Mouse (Mus musculus): ENCODE measurements at regions not wholly inside any gene's neighbourhood (a gene's known extent, or its start where the extent isn't known, plus 50 kb on each side); places are given as distances from the start of the nearest gene placed in this dataset.

DNA sequence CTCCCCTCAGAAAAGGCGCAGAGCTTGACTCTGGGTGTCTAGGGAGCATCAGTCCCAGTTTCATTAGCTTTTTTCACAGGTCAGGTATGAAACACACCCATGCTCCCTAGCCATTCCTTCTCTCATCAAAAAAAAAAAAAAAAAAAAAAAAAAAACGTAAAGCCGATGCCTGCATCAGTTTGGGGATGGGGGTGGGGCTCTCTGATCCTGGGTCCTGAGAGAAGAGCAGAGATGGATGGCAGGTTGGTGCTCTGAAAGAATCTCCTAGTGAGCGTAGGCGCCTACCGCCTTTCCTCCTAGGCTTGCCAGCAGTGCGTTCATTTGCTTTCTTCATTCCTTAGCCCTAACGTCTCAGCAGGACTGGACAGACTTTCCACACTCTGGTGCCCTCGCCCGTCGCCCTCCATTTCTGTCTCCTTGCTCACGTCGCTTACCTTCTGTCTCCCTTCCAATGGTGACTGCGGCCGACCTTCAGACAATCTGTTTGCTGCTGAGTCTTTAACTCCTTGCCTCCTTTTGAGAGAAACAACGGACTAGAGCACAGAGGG, 267.5 kb downstream of the Agtpbp1 start:
- in situ Hi-C loops (cut with MboI, MseI) = loop anchor here in 1 of 2 experiments (10.0 kb wide), 1 partner anchor 683 kb away; no protein-coding TSS in a partner anchor

DNA sequence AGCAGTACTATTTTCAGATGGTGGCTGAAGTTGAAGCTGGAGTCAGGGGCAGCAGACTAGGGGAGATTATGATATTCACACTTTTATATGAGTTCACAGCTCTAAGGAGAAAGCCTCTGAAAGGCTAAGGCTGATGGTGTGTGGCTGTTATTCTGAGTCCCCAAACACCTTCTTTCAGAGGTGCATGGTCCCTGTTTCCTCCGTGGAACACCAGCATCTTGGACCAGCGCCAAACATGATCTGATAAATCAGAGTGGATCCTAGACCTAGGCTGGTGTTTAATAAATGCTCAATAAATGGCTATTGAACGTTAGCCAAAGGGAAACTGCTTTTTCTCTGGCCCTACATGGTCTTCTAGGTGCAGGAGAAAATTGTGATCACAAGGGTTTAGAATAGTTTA, 269.2 kb downstream of the Agtpbp1 start:
- in situ Hi-C loops (cut with MboI, MseI) = loop anchor here in 1 of 2 experiments (10.0 kb wide), 1 partner anchor 681 kb away; no protein-coding TSS in a partner anchor

DNA sequence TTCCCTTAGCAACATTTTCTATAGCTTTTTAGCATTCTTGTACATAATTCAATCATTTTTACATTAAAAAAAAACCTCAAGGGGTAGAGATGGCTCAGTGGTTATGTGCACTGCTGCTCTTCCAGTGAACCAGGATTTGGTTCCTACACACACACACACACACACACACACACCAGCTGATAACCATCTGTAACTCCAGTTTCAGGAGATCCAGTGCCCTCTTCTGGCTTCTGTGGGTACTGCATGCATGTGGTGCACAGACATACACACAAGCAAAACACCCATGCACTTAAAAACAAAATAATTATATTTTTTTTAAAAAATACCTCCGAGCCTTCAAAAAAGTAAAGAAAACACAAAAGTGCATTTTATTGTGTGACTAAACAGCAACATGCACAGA, 270.6 kb downstream of the Agtpbp1 start:
- in situ Hi-C loops (cut with MboI, MseI) = loop anchor here in 1 of 2 experiments (10.0 kb wide), 1 partner anchor 680 kb away; no protein-coding TSS in a partner anchor

DNA sequence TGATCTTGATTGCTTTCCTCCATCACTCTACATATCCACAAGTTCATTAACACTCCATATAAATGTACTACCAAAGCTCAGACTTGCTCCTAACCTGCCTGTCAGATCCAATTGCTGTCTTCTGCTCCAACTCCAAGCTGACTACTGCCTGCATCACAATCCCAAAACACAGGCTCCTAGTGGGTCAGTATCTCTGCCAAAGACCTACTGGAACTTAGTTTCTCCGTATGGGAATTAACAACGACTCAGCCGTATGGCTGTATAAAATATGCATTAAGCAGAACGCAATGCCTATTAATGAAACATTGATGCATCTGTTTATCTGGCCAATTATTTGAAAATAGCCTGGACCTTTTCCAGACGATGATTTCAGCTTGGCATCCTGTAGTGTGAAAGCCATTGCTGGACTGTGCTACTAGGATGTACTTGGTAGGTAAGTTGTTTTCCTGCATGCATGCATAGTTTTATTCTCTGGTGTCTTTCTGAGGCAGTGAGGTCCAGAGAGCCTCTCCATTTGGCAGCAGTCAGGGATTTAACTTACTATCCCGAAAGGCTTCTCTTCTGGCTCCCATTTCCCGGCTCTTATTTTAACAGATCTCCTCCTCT, 271.2 kb downstream of the Agtpbp1 start:
- in situ Hi-C loops (cut with MboI, MseI) = loop anchor here in 1 of 2 experiments (10.0 kb wide), 1 partner anchor 679 kb away; no protein-coding TSS in a partner anchor

- in situ Hi-C loops (cut with MboI, MseI) = no loop called here
These were observed 292.1 kb downstream of the Agtpbp1 start for GRCm38 (mm10) chr13:59292905-59293304.

DNA sequence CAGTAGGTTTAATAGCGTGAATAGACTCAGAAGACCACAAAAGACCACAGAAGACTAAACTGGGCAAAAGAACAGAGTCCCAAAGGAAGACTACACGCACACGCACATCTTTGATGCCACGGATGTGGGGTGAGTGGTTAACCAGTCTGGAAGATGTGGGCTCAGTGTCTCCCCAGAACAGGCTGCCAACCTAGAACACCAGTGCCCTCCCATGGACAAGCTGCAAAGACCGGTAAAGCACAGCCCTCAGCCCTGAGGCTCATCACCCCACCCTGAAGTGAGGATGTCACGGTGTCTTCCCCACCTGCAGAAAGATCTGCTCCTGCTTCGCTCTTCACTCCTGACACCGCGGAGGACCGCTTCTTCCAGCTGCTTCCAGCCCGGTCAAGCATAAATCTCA, 295.9 kb downstream of the Agtpbp1 start:
- in situ Hi-C loops (cut with MboI, MseI) = loop anchor here in 1 of 2 experiments (10.0 kb wide), 1 partner anchor 264 kb away; no protein-coding TSS in a partner anchor

DNA sequence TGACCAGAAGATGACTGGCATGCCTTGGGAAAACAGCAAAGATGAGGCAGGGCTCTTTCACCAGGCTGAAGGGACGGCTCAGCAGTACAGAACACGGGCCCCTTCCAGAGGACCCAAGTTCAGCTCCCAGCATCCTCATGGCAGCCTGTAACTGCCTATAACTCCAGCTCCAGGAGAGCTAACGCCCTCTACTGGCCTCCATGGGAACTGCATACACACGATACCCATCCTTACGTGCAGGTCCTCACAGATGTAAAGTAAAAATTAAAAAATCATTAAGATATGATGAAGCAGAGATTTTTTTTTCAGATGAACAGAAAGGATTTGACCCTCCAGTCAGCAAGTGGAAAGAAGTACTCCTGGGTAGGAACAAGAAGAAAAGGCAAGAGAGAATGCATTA, 303.8 kb downstream of the Agtpbp1 start:
- in situ Hi-C loops (cut with MboI, MseI) = loop anchor here in 1 of 2 experiments (10.0 kb wide), 1 partner anchor 256 kb away; no protein-coding TSS in a partner anchor

DNA sequence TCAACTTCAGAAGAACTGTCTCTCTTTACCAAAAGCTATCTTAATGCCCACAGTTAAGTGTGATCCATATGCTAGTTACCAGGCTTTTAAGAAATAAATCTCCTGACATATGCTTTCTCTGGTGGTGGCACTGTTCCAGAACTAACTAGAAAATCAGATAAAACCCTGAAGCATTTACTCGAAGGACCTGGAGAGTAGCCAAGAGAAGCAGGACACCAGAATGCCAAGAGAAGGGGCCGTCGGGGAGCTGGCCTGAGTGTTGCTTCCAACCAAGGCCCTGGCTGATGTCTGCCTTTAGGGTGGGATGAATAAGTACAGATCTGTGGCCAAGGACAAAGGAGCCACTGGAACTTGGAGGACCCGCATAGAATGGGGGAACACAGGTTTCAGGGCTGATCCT, 305.9 kb downstream of the Agtpbp1 start:
- in situ Hi-C loops (cut with MboI, MseI) = no loop called here

DNA sequence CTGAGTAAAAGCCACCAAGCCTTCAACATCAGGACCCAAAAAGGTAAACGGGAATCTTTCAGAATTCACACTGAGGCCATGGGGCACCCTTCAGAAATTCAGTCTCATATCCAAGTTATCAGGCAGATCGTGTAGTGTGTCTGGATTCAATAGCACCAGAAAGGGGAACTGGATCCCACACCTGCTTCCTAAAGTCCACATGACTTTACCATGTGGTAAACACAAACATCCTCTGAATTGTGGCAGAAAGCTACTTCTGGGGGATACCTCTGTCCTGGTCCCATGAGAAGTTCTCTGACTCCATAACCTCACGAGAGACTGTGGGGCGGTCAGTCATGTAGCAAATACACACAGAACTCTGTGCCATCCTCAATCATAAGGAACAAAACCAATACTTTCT, 313.4 kb downstream of the Agtpbp1 start:
- in situ Hi-C loops (cut with MboI, MseI) = no loop called here

DNA sequence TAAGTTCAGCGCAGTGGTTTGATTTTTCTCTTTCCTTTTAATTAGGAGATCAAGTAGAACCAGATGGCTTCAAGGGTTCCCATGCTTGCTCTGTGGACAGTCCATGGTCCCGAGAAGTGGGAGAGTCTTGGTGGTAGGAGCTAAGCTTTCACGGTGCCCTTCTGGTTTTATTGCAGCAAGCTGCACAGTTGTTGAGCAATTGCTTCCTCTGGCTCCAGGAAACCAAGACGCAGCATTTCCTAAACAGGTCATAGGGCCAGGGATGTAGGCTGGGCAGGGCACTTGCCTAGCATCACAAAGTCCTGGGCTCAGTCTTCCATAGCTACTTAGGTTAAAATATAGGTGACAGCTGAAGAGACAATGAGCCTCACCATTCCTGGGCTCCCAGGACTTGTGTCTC, 318.2 kb downstream of the Agtpbp1 start:
- in situ Hi-C loops (cut with MboI, MseI) = no loop called here

- in situ Hi-C loops (cut with MboI, MseI) = no loop called here
These were observed 320.9 kb downstream of the Agtpbp1 start for GRCm38 (mm10) chr13:59264126-59264525.

DNA sequence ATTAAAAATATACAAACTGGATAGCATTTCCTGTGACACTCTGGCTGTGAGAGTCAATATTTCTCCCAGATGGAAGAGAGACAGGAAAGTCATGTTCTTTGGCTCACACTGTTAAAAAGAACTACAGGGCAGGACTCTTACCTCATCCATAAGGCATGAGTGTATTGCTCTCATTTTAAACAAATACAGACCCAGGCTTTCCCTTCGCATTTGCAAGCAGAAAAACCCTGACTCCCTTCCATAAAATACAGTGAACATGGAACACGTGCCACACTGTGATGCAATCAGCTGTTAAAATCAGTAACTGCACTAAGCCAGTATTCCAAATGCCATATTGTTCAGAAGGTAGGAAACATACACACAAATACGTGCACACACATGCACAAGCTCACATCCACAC, 323.1 kb downstream of the Agtpbp1 start:
- in situ Hi-C loops (cut with MboI, MseI) = no loop called here

- in situ Hi-C loops (cut with MboI, MseI) = no loop called here
These were observed 329.1 kb downstream of the Agtpbp1 start for GRCm38 (mm10) chr13:59255798-59256435.

- in situ Hi-C loops (cut with MboI, MseI) = no loop called here
These were observed 331.1 kb downstream of the Agtpbp1 start for GRCm38 (mm10) chr13:59253667-59254558.

GRCm38 (mm10) chr13:59251252-59252006, 333.6 kb downstream of the Agtpbp1 start:
- in situ Hi-C loops (cut with MboI, MseI) = no loop called here

DNA sequence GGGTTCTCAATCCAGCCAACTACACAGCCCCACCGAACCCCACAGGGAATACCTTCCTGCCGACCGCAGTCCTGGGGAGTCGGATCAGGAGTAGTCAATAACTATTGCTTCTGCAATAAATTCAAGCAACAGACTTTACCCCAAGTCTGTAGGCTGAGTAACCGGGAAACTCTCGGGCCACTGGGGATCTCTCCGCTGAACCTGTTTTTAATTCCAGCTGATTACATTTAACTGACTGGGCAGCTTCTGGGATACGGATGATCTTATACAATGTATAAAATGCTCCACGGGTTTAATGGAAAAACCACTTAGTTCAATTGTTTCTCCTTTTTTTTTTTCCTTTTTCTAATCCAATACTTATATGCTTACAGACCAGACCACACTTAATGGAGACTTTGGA, 336.6 kb downstream of the Agtpbp1 start:
- in situ Hi-C loops (cut with MboI, MseI) = no loop called here

DNA sequence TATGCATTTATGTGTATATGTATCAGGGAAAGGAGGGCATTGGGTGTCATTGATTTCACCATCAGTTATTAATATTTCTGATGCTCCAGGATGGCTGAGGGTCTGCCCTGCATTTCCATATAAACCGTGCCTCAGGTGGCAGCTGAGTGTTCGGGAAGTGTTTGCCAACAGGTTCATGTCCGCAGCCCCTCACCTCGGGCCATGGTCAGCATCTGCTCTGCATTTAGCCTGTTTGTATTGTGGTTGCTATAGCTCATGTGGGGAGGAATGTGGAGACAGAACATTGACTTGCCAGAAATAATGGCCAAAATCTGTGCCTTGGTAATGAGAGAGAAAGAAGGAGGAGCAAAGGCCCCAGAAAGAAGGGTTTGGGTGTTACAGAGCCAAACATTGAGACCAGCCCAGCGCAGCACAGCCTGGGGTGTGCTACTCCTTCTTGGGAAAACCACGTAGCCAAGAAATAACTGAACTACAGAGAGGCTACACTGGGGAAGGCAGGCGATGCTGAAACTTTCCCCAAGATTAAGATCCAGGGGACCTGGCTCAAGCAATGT, 338.0 kb downstream of the Agtpbp1 start:
- in situ Hi-C loops (cut with MboI, MseI) = no loop called here

- in situ Hi-C loops (cut with MboI, MseI) = no loop called here
These were observed 339.0 kb downstream of the Agtpbp1 start for GRCm38 (mm10) chr13:59246070-59246469.

DNA sequence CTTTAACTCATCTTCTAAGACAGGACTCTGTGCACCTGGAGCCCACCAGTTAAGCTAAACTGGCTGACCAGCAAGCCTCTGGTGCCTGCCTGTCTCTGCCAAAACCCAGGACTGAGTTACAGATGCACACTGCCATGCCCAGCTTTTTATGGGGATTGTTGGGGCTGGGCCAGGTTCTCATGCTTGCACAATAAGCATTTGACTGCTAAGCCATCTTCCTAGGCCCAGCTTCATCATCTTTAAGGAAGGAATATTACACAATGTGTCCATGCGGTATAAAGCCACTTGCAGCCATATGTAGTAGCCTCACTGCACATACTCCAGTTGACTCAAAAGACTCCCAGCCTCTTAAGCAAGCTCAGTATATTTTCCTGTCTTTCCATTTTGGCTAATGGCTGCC, 340.4 kb downstream of the Agtpbp1 start:
- in situ Hi-C loops (cut with MboI, MseI) = no loop called here

DNA sequence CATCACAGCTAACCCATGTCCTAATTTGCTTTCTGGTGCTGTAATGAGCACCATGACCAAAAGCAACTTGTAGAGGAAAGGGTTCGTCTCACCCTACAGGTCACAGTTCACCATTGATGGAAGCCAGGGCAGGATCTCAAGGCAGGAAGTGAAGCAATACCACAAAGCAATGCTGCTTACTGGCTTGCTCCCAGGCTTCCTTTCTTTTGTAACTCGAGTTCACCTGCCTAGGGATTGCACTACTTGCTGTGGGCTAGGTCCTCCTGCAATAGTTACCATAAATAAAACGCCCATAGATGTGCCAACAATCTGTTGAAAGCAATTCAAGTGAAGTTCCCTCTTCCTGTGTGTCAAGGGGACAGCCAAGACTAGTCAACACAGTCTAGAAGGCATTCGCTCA, 342.4 kb downstream of the Agtpbp1 start:
- in situ Hi-C loops (cut with MboI, MseI) = no loop called here

DNA sequence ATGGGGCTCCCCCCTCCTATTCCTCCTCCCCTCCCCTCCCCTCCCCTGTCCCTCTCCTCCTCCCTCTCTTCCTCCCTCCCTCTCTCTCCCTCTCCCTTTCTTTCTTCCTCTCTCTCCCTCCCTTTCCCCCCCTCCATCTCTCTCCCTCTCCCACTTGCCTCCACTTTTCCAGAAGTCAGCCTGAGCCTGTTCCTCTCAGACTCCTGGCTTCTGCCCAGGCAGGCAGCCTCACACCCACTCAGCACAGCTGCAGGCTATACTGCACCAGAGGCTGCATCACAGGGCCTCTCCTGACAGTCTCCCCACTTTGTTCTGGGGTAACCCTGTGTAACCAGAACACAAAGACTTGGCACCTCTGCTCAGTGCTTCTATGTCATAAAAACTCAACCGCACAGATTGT, 346.3 kb downstream of the Agtpbp1 start:
- in situ Hi-C loops (cut with MboI, MseI) = no loop called here
